Mouse (Mus musculus): ENCODE measurements around the gene Acta2. TPM values are rescaled to one million over a fixed set of nuclear protein-coding genes. Genes with fewer than 3 reads are reported as not detected.
"Not testable (repeated sequence)": the region's sequence is repeated elsewhere in the genome, so short reads cannot be mapped to it uniquely, and the experiment has no call there.

Gene Acta2
- total RNA-seq, 2 experiments from 2014 or later, result 391 to 443 TPM

DNA sequence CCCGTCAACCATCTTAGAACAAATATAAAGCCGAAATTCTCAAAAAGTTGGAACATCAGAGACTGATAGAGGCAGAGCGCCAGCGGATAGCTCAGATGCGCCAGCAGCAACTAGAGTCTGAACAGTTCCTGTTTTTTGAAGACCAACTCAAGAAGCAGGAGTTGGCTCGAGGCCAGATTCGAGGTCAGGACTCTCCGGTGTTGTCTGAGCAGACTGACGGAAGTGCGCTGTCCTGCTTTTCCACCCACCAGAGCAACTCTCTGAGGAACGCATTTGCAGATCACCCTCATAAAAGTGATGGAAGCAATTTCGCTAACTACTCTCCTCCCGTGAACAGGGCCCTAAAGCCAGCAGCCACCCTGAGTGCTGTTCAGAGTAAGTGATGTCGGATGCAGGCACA, 21.4 kb downstream of the Acta2 start:
- DNase-seq, result peak; percentile 77 to 81
- intact Hi-C loops (cut with DNase I), result no loop called here

DNA sequence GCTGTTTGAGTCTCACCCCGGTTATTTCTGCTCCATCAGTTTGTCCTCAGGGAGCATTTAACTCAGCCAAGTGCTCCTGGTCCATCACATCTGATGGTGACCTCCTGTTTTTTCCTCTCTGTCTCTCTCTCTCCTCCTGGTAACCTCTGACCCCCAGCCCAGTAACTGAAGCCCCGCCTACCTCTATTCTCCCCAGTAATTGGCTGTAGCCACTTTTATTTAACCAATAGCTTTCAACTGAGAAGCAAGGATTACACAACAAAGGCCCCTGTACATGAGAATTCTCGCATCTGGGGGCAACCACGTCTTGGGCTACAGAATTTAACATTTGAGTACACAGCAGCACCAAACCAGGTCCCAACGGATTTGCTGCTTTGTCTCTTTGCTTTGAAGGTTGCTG, 23.1 kb downstream of the Acta2 start:
- no peak for DNase-seq
- intact Hi-C loops (cut with DNase I), result no loop called here

DNA sequence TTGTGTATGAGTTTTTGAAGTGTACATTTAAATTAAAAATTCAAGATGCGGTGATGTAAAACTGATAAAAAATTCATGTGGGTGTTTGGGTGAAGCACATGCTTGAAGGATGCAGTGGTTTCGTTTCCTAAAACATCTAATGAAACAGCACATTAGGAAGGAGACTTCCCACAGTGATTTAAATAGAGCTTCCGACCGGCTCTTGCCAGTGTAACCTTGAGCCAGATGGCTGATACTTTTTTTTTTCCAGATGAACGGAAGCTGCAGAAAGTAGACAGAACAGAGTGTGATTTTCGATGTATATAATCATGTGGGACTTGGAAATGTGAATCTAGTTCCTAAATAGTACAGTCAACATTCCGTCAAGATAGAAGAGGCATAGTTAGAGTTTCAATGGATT, 23.8 kb downstream of the Acta2 start:
- intact Hi-C loops (cut with DNase I), result no loop called here
- no peak for DNase-seq

DNA sequence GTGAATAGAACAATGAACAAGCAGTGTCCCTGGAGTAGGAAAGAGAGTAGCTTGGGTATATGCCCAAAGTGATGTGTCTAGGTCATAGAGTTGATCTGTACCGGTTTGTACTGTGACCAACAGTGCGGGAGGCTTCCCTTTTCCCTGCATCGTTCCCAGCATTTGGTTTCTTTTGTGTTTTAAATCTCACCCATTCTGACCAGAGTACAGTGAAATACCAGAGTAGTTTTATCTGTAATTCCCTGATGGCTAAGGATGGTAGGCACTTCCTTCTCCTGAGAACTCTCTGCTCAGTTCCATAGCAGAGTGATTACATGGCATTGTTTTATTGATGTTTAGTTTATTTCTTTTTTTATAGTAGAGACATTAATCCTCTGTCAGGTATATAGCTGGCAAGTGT, 32.6 kb downstream of the Acta2 start:
- no peak for DNase-seq
- intact Hi-C loops (cut with DNase I), result no loop called here

DNA sequence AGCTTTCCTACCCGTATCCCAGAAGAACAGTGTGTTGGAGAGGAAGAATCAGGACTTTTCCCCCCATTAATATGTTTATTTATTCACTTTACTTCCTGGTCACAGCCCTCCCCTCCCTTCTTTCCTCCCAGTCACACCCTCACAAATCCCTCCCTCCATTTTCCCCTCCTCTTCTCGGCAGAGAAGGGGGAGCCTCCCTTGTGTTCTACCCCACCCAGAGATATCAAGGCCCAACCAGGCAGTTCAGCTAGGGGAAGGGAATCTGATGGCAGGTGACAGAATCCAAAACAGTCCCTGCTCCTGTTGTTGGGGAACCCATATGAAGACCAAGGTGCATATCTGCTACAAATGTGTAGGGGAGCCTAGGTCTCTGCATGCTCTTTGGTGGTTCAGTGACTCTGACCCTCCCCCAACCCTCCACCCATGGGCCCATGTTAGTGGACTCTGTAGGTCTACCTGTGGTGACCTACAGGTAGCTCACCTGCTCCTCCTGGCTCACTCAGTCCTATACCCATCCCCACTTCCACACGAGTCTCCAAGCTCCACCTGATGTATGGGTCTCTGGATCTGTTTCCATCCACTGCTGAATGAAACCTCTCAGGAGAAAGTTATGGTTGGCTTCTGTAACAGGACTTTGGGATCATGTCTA, 34.5 kb downstream of the Acta2 start:
- intact Hi-C loops (cut with DNase I), result no loop called here

DNA sequence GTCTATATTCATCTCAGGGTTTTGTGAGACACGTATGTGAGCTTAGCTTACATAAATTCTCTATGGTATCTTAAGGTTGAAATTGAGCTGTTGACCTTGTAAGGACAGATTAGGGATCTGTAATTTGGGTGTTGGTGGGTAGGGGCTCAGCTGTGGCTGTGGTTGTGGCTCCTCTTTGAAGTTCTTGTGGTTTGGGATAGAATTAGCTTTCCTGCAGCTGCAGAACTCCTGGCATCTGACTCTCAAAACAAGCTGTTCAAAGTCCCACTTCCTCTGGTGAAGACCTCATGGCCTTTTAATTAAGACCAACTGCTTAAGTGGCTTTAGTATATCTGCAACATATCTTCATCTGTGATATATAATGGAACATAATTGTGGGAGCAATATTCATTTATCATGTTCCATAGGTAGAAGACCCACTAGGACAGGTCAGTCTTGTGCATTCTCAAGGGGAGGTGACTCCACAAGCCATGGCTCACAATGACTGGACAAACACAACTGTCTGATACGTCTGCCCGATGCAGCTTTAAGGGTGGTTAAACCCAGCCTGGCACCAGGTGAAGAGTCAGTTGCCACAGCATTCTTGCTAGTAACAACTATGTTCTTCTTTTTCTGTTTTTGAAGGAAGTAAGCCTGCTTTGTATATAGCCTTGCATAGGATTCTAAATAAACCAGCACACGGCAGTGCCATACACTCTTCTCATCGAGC, 36.0 kb downstream of the Acta2 start:
- intact Hi-C loops (cut with DNase I), result no loop called here
- DNase-seq, result no peak

More for the DNA sequence above, 34.5 kb downstream of the Acta2 start:
- DNase-seq, result no peak

DNA sequence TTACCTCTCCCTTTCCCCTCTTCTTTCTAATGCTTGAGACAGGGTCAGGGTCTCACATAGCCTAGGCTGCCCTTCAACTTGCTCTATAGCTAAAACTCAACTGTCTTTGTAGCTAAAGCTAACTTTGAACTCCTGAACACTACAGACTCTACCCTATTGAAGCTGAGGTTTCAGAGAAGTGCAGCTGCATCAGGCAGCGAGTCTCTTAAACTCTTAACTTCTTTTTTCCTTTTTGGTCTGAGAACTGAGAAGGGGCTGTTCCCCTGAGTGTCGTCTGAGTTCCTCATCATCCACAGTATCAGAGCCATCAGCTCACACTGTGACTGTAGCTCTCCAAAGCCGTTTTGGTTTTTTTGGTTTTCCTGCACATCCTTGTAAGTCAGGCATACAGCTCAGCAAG, 37.6 kb downstream of the Acta2 start:
- no peak for DNase-seq
- intact Hi-C loops (cut with DNase I), result no loop called here

DNA sequence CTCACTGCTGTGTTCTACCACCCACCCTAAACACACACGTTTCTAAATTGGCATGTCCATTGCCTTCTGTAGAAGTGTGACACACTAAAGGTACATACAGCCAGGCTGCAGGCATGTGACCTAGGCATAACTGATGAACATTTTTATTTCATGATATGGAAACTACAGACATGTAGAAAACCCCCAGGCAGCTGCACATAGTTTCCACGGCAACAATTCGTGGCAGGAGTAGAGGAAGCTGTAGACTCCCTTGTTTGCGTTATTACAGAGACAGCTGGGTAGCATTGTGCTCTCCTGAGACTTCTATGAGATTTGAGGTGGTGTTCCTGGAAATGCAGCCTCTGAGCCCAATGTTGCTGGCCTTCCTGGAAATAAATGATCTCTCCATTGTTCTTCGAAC, 38.4 kb downstream of the Acta2 start:
- DNase-seq, result no peak
- intact Hi-C loops (cut with DNase I), result no loop called here

DNA sequence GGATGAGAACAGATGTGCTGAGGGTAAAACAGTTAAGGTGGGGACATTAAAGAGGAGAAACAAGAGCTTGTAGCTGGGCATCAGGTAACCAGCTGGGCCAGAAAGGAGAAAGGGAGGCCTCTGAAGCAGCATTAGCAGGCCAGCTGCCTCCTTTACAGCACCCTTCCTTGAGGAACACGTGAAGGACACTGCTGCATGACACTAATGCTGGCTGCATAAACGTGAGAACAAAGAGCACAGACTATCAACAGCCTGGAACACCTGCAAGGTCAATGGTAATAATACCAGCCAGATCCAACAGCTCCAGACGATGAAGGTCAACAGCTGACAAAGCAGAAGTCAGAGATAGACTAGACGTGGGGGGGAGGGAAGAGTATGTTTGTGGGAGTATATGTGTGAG, 41.3 kb downstream of the Acta2 start:
- DNase-seq, result no peak
- intact Hi-C loops (cut with DNase I), result no loop called here

DNA sequence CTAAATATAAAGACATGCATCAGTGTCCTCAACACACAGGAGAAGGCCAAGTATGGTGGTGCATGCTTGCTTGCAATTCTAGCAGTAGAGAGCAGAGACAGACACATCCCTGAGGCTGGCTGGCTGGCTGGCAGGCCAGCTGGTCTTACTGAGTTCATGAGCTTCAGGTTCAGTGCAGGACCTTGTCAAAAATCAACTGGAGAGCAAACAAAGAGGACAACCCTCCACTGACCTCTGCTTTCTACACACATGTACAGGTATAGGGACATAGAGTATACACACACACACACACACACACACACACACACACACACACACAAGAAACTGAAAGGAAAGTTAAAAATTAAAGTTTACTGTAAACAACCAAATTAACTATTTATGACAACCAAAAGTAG, 42.1 kb downstream of the Acta2 start:
- no peak for DNase-seq
- intact Hi-C loops (cut with DNase I), result no loop called here

DNA sequence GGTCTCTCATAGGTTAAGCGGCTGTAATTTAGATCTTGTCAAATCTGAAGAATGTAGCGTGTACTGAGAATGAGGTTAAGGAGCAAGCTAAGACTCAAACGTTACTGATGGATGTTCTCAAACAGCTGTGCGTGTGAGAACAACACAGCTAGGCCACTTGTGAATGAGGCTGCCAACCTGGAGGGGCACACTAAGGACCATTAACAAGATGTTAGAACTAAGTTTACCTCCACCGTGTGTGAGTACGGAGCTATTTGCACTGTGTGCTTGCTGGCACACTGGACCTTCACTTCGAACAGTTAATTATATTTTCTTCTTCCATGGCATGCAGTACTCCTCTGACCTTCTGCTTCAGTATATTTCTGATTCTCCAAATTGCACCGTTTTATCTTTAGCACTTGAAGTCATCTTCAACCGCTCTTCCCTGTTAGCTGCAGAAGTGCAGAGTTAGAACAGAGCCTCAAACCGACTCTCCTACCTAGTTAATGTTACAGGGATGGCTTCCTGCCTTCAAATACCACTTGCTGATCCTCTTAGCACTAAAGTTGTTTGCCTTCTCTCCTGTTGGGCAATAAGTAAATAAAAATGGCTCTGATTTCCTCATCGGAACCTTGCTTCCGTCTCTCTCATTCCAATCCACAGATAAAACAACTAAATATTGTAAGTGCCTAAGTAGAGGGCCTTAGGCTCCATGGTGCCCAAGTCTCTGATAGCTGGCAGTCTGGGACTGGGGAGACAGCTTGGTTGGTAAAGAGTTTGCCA, 42.7 kb downstream of the Acta2 start:
- no peak for DNase-seq
- intact Hi-C loops (cut with DNase I), result no loop called here

DNA sequence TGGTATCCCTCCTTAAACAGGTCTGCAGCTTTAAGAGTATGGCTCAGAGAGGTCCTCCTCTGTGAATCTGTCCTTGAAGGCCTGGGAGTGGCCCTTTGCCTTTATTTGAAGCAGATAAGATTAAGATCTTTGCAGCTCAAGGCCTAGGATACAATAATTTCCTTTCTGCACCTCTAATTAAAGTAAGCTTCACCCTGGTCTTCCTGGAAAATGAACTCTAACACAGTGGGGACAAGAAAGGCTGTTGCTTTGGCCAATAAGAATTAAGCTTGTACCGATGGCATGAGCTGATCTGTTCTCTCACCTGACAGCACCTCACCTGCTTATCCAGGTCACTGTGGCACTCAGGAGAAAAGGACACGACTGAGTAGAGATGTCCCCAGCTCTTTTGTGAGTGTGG, 44.5 kb downstream of the Acta2 start:
- intact Hi-C loops (cut with DNase I), result no loop called here
- DNase-seq, result no peak

DNA sequence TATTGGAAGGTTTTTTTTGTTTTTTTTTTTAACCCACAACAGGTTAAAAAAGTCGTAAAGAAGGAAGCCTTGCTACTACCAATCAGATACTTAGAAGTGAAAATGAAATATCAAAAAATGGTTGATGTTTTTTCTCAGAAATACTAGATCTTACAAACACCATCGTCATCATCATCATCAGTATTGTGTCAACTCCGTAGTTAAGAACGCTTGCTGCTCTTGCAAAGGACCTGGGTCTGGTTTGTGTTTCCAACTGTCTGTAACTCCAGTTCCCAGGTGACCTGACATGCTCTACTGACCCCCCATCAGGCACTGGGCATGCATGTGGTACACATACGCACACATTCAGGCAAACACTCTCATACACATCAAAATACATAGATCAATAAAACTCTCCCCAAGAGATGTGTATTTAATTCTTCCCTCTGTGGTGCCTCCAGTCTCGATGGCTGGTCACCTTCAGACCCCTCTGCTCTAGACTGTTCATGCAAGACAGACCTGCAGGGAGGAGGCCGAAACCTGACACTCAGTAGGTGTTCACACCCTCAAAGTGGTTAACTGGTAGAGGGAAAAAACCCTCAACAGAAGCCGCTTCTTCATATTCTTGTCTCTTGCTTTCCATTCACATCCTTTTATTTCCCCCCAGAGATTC, 45.3 kb downstream of the Acta2 start:
- DNase-seq, result no peak
- intact Hi-C loops (cut with DNase I), result no loop called here

DNA sequence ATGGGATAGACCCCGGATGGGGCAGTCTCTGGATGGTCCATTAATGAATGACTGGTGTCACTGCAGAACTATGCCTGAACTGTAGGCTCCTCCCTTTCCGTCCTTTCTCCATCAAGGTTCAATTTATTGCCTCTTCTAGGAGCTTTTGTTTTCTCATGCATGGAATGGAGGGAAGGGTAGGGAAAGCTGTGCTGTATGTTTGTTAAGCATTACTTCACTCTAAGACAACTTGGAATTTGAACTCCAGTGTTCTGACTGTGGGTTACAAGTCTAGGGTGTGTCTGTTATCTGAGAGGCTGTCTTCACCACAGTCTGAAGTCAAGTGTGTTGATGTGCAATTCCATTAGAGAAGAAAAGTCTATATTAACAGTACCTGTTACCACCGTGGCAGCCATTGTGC, 46.4 kb downstream of the Acta2 start:
- intact Hi-C loops (cut with DNase I), result no loop called here
- no peak for DNase-seq

DNA sequence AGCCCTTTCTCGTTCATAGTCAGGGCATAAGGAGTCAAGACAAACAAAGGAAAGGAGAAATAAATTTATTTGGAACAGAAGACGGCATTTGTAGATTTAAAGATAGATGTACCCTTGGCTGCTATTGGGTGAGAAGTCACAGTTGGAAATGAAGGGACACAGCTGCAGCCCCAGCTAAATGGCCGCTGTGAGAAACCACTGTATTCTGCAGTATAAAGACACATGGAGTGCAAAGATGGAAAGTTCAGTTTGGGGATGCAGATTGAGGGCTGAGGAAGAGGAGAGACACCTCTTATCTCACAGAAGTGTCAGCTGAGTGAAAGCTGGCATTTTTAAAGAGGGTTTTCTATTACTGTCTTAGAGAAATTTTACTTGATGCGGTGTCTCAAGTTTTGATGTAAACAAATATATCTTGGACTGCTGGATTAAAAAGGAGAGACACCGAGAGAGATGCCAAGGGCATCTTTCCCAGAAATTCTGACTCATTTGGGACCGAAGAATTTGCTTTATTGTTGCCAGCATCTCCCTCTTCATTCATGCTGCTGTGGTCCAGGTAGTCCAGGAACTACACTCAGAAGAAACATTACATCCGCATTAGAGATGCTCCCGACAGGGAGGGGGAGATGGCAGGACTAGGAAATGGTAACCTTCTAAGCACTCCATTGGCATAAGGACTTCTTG, 48.5 kb downstream of the Acta2 start:
- DNase-seq, result peak; percentile 9 to 26
- intact Hi-C loops (cut with DNase I), result no loop called here

DNA sequence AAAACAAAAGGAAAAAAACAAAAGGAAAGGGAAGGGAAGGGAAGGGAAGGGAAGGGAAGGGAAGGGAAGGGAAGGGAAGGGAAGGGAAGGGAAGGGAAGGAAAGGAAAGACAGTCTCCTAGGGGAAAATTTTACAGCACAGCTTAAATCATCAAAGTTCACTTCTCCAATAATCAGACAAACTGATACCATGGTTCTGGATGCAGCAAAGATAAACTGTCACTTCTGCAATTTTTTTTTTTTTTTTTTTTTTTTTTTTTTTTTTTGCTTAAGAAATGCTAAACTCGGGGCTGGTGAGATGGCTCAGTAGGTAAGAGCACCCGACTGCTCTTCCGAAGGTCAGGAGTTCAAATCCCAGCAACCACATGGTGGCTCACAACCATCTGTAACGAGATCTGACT, 49.3 kb downstream of the Acta2 start:
- DNase-seq; intact Hi-C loops (cut with DNase I): not testable (repeated sequence)

DNA sequence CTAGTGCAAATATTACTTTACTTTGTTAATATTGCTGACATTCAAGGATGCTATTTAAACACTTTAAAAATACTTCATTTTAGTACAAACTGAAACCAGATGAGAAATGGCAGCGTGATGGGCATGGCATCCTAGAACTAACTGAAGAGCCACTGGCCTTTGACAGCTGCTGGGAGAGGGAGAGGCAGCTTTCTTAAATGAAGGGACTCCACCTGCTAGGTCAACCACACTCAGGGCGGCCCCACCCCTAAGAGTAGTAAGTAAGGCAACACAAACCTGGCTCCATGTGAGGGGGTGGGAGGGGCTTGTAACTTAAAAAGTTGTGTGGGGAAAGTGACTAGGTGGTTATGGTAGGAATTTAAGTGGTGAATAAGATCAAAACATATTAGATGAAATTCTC, 52.7 kb downstream of the Acta2 start:
- no peak for DNase-seq
- intact Hi-C loops (cut with DNase I), result no loop called here

DNA sequence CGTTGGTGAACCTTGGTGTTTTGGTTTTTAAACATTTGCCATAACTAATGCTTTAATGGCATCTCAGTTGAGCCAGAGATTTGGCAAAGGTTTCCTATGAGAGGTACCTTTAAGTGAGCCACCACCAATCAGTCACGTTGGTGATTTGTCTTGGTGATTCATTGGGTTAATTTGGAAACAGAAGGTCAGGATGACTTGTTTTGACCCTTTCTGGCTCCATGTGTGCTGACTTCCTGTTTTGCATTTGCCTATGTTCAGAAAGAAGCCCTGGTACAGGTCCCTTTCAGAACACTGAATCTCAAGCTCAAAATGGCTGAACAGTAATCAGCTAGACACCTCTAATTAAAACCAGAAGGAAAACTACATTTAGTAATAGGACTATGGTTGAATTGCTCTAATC, 55.9 kb downstream of the Acta2 start:
- intact Hi-C loops (cut with DNase I), result no loop called here
- DNase-seq, result no peak

DNA sequence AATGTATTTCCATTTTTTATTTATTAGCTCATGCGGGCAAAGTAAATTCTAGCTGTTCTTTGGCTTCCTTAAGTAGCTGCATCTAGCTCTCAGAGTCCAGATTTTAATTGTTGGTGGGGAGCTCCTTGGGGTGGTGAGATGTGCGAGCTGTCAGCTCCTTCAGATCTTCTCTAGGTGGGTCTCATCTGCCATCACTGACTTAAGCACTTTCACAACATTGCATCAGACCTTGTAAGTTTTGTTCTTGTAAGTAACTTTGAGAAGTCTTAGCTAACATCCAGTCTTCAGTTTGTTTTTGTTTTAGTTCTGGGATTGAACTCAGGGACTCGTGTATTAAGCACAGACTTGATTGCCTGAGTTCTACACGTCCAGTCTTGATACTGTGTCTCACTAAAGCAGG, 56.5 kb downstream of the Acta2 start:
- intact Hi-C loops (cut with DNase I), result no loop called here
- no peak for DNase-seq

DNA sequence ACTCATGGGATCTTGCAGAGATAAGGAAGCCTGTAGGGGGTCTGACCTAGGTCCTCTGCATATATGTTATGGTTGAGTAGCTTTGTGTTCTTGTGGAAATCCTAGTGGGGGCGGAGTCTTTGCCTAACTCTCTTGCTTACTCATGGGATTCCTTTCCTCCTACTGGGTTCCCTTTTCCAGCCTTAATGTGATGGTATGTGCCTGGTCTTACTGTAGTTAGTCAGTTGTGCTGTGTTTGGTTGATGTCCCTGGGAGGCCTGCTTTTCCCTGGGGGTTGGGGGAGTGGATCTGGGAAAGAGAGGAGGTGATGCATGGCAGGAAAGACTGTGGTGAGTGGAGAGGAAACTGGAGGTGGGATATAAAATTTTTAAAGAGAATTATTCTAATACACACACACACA, 57.3 kb downstream of the Acta2 start:
- intact Hi-C loops (cut with DNase I), result no loop called here
- no peak for DNase-seq

DNA sequence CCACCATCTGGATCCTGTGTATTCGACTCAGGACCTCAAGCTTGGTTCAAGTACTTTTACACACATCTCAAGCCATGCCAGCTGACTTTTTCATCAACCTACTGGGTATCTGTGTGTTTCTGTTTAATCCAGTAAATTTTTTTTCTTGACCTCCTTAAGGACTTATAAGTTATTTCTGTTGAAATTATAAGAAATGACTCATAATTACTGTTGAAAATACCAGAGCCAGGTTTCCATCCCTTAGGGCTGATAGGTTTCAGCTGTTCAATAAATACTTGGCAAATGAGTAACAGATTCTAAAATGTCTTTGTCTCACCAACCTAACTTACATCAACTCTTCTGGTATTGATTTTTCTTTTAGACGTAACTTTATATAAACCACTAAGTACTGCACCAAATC, 60.4 kb downstream of the Acta2 start:
- no peak for DNase-seq
- intact Hi-C loops (cut with DNase I), result no loop called here

All from heart, postnatal 14 days (tissue).